Mouse (Mus musculus): ENCODE data around the gene Ick. TPM values are rescaled to one million over a fixed set of nuclear protein-coding genes. Genes with fewer than 3 reads are reported as not detected.

Ick gene
- polyA plus RNA-seq, 1 experiment = 7.1 TPM

DNA sequence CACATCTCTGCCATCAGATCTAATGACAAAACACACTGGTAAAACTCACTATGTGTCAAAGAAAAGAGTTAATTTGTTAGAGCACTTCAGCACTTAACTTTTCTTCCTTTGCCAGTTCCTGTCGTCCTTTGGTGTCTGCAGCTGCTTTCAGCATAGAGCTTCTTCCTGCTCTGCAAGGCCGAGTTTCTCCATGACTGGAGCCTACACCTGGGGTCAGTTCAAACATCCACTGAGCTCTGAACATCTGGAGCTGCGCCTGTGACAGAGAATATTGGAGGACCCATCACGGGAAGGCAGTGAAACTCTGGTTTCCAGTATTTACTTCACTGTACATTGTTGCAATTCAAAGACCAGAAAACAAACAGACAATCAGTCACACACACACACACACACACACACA, 7.6 kb upstream of the Ick start:
- peaks cover 31% of the 10 kb centered on the region for H3K4me1 ChIP-seq (ENCODE audit: control insufficient read depth, insufficient read depth, low read length)
- H3K4me3 ChIP-seq (ENCODE audit: insufficient read depth, low read length) = no peak overlapping the region
- TF ChIP-seq CTCF (IDR thresholded peaks at IDR 0.05; ENCODE audit: low read depth, low read length) (no peak), POLR2A (IDR thresholded peaks at IDR 0.05; ENCODE audit: borderline replicate concordance, low read depth, low read length) (no peak)
- no peak overlapping the region for H3K27ac ChIP-seq (ENCODE audit: insufficient read depth, low read depth, low read length)

- H3K4me1 ChIP-seq (ENCODE audit: control insufficient read depth, insufficient read depth, low read length) = peaks cover 37% of the 10 kb centered on the region
- H3K27ac ChIP-seq (ENCODE audit: insufficient read depth, low read depth, low read length) = no peak overlapping the region
- TF ChIP-seq POLR2A (IDR thresholded peaks at IDR 0.05; ENCODE audit: borderline replicate concordance, low read depth, low read length) = no peak
- TF ChIP-seq CTCF (IDR thresholded peaks at IDR 0.05; ENCODE audit: low read depth, low read length) = no peak
- no peak overlapping the region for H3K4me3 ChIP-seq (ENCODE audit: insufficient read depth, low read length)
Measured at GRCm38 (mm10) chr9:78103965-78104560, 4.9 kb upstream of the Ick start.

GRCm38 (mm10) chr9:78104973-78105372, 4.0 kb upstream of the Ick start:
- Histone ChIP-seq H3K4me3 (ENCODE audit: insufficient read depth, low read length) (no peak overlapping the region), H3K27ac (ENCODE audit: insufficient read depth, low read depth, low read length) (no peak overlapping the region), H3K4me1 (ENCODE audit: control insufficient read depth, insufficient read depth, low read length) (peaks cover 43% of the 10 kb centered on the region)
- no peak for TF ChIP-seq CTCF (IDR thresholded peaks at IDR 0.05; ENCODE audit: low read depth, low read length)
- TF ChIP-seq POLR2A (IDR thresholded peaks at IDR 0.05; ENCODE audit: borderline replicate concordance, low read depth, low read length) = no peak

DNA sequence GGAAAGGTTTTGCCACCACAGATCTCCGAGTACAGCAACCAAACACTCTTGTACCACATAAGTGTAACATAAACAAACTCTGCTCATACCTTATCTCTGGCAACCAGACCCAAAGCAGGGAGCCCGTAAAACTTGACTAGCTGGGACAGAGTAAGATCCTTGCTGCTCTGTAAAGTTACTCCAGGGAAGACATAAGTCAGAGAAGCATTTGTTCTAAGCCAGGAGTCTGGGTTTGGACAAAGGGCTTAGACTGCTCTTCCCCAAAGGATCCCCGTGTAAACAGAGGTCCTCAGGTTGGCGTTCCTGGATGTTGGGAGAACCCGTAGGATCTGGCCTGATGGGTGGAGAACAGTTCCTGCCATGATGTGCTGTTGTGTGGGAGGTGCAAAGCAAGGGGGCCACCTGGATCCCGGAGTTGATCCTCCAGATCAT, 3.5 kb upstream of the Ick start:
- H3K4me1 ChIP-seq (ENCODE audit: control insufficient read depth, insufficient read depth, low read length) = peaks cover 47% of the 10 kb centered on the region
- no peak overlapping the region for H3K27ac ChIP-seq (ENCODE audit: insufficient read depth, low read depth, low read length)
- no peak overlapping the region for H3K4me3 ChIP-seq (ENCODE audit: insufficient read depth, low read length)
- TF ChIP-seq POLR2A (IDR thresholded peaks at IDR 0.05; ENCODE audit: borderline replicate concordance, low read depth, low read length) (no peak), CTCF (IDR thresholded peaks at IDR 0.05; ENCODE audit: low read depth, low read length) (no peak)

DNA sequence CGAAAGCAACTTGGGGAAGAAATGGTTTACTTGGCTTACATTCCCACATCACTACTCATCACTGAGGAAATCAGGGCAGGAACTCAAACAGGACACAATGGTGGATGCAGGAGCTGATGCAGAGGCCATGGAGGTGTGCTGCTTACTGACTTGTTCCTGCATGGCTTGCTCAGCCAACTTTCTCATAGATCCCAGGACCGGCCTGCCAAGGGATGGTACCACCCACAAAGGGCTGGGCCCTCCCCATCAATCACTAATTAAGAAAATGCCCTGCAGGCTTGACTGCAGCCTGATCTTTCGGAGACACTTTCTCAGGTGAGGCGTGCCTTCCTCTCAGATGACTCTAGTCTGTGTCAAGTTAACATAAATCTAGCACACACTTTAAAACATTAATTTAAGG, 2.2 kb upstream of the Ick start:
- H3K4me1 ChIP-seq (ENCODE audit: control insufficient read depth, insufficient read depth, low read length) = peaks cover 42% of the 10 kb centered on the region
- H3K27ac ChIP-seq (ENCODE audit: insufficient read depth, low read depth, low read length) = no peak overlapping the region
- H3K4me3 ChIP-seq (ENCODE audit: insufficient read depth, low read length) = no peak overlapping the region
- no peak for TF ChIP-seq CTCF (IDR thresholded peaks at IDR 0.05; ENCODE audit: low read depth, low read length)
- TF ChIP-seq POLR2A (IDR thresholded peaks at IDR 0.05; ENCODE audit: borderline replicate concordance, low read depth, low read length) = no peak

DNA sequence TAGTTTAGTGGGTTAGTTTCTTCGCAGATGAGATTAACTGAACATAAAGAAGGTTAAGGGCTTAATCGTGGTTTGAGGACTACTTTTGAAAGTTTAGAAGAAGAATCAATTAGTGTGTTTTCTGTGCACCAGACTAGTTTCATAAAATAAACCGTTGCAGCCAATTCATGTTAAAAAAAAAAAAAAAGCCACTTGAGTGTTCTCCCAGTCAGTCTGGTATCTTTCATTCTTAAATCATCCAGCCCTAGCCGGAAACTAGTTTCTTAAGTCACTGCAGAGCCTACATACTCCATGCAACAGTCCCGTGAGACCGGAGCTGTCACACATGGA, 1.4 kb upstream of the Ick start:
- TF ChIP-seq POLR2A (IDR thresholded peaks at IDR 0.05; ENCODE audit: borderline replicate concordance, low read depth, low read length) (no peak), CTCF (IDR thresholded peaks at IDR 0.05; ENCODE audit: low read depth, low read length) (no peak)
- peak overlapping the region; percentile 53; the same call in 1 of the 2 replicates for H3K27ac ChIP-seq (ENCODE audit: insufficient read depth, low read depth, low read length)

DNA sequence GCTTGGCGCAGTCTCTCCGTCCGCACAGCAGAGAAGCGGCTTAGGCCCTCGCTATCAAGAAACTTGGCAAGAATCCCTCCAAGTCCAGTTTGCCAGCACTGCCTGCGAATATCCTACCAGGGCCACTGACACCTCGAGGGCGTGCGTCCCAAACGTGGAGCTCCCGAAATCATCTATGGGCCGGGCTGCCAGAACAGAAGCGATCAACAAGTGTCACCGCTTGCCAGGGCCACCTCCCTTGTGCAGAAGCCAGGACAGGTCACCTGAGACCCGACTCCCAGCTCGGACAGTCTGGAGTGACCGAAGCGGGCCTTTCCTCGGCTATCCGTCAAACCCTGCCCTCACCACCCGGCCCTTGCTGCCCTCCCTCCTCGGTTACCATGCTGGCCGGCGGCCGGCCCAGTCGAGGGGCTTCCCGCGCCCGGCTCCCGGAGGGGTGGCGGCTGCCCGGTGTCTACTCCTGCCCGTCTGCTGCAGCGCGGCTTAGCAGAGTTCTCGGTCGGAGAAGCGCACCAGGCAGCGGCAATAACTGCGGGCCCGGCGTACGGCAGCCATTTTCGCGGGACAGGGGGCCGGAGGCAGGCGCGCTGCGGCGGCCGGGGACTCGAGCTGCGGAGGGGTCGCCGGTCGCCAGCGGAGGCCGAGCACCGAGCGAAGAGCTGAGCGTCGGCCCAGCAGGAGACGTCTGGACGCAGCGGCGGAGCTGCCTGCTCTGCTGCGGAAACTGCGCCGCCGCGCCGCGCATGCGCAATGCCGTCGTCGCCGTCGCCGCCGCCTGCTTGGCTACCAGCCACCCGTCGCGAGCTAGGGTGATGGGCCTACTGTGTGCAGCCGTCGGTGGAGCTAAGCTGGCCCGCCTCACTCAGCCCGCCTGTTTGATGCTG, 838 bp upstream of the Ick start:
- Histone ChIP-seq H3K27ac (ENCODE audit: insufficient read depth, low read depth, low read length) (peak overlapping the region; percentile 72), H3K4me3 (ENCODE audit: insufficient read depth, low read length) (peak overlapping the region; percentile 64), H3K4me1 (ENCODE audit: control insufficient read depth, insufficient read depth, low read length) (peaks cover 40% of the 10 kb centered on the region)
- no peak for TF ChIP-seq CTCF (IDR thresholded peaks at IDR 0.05; ENCODE audit: low read depth, low read length)
- TF ChIP-seq POLR2A (IDR thresholded peaks at IDR 0.05; ENCODE audit: borderline replicate concordance, low read depth, low read length) = peak; percentile 63; the same call in 1 of the 2 replicates

More for the DNA sequence above, 1.4 kb upstream of the Ick start:
- Histone ChIP-seq H3K4me3 (ENCODE audit: insufficient read depth, low read length) (peak overlapping the region; percentile 64), H3K4me1 (ENCODE audit: control insufficient read depth, insufficient read depth, low read length) (peaks cover 40% of the 10 kb centered on the region)

- Histone ChIP-seq H3K4me3 (ENCODE audit: insufficient read depth, low read length) (peak overlapping the region; percentile 64), H3K4me1 (ENCODE audit: control insufficient read depth, insufficient read depth, low read length) (peaks cover 36% of the 10 kb centered on the region), H3K27ac (ENCODE audit: insufficient read depth, low read depth, low read length) (no peak overlapping the region)
- TF ChIP-seq POLR2A (IDR thresholded peaks at IDR 0.05; ENCODE audit: borderline replicate concordance, low read depth, low read length) = no peak
- TF ChIP-seq CTCF (IDR thresholded peaks at IDR 0.05; ENCODE audit: low read depth, low read length) = no peak
Measured at GRCm38 (mm10) chr9:78109656-78110055, 664 bp downstream of the Ick start.

DNA sequence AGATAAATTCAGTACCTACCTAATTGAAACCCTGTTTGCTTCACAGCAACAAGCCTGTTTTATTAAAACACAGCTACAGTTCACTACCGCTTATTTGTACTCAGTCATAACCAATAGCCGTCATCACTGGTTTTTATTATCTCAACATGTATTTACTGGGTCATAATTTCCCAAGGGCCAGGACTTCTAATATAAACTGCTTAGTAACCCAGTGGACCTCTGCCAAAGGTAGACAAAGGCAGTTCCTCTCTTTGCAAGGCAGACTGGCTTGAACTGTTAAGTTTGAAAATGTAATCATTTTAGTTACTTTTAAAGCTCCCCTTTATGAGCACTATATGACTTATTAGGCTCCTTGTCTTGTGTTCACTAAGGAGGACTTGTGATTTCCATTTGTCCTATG, 2.5 kb downstream of the Ick start:
- Histone ChIP-seq H3K4me3 (ENCODE audit: insufficient read depth, low read length) (no peak overlapping the region), H3K27ac (ENCODE audit: insufficient read depth, low read depth, low read length) (no peak overlapping the region), H3K4me1 (ENCODE audit: control insufficient read depth, insufficient read depth, low read length) (peaks cover 25% of the 10 kb centered on the region)
- TF ChIP-seq CTCF (IDR thresholded peaks at IDR 0.05; ENCODE audit: low read depth, low read length) (no peak), POLR2A (IDR thresholded peaks at IDR 0.05; ENCODE audit: borderline replicate concordance, low read depth, low read length) (no peak)
